Mouse (Mus musculus): Measurements from ENCODE around the gene G6pc3. TPM values are rescaled to one million over a fixed set of nuclear protein-coding genes. Genes with fewer than 3 reads are reported as not detected.
A peak's percentile ranks its signal among the peaks of the same experiment; 100 is the strongest.

G6pc3 gene
- polyA plus RNA-seq (2014; fragmentation: Nextera tagmentation; extraction: Ambion mirVana) = 30.0 and 35.3 TPM in 2 replicates

DNA sequence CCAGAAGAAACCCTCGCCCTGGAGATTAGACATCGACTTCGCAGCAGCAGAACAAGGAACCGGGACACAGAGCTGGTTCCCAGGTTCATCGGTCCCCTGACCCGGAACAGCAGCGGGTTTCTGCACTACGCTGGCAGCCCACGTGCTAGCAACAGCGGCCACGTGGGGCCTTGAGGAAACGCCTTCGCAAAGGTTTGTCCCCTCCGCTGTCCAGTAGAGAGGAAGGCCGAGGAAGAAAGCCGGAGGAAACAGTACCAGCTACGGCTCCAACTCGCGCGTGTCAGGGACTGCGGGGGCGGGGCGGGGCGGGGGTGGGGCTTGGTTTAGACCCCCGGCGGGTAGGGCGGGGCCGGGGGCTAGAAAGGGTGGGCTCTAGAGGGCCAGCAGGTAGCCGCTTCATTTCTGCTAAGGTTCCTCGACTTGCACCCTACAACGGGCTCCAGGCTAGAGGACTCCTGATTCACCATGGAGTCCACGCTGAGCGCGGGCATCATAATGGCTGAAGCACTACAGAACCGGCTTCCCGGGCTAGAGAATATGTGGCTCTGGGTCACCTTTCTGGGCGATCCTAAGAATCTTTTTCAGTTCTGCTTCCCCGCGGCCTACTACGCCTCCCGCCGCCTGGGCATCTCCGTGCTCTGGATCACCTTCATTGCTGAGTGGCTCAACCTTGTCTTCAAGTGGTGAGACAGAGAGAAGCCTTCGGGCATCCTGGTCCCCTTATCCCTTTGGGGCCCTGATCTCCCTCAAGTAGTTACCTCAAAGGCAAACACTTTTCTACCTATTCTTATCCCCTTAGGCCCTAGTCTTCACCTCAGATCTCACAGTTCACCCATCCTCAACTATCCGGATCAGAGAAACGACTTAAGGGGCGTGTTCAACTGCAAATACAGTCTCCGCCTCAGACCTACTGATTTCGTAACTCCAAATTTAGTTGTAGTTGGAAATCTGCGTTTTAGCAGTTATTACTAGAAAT lies at the start of gene G6pc3:
Gene G6pc3, plus strand, starts transcription at position 160 of the 976 bp plus-strand sequence.
- H3K9me3 ChIP-seq (ENCODE audit: control insufficient read depth, low read length) = no peaks in the 10 kb centered on the region
- H3K27me3 ChIP-seq (ENCODE audit: control insufficient read depth, insufficient read depth, low read length) = no peaks in the 10 kb centered on the region
- ATAC-seq (ENCODE audit: insufficient read depth, low FRiP score, low TSS enrichment) = peak; percentile 60; the same call in 1 of the 2 replicates
- peaks cover 7% of the 10 kb centered on the region; the same call in 1 of the 2 replicates for H3K4me1 ChIP-seq (ENCODE audit: control insufficient read depth, insufficient read depth, low read length)
- H3K9ac ChIP-seq (ENCODE audit: low read length) = peak within 1 kb of the TSS; percentile 71
- H3K36me3 ChIP-seq (ENCODE audit: control insufficient read depth, insufficient read depth, low read length) = peaks cover 3% of the 10 kb centered on the region; the same call in 1 of the 2 replicates
- H3K4me2 ChIP-seq (ENCODE audit: low read depth) = peak within 1 kb of the TSS; percentile 87
- peak within 1 kb of the TSS; percentile 58 for H3K4me3 ChIP-seq (ENCODE audit: low read depth, low read length)
- peak; percentile 88 for DNase-seq (ENCODE audit: low spot score)
- H3K27ac ChIP-seq (ENCODE audit: low read depth, low read length) = no peak within 1 kb of the TSS
- WGBS = 4% methylated on average over 49 of the region's 50 CpGs

DNA sequence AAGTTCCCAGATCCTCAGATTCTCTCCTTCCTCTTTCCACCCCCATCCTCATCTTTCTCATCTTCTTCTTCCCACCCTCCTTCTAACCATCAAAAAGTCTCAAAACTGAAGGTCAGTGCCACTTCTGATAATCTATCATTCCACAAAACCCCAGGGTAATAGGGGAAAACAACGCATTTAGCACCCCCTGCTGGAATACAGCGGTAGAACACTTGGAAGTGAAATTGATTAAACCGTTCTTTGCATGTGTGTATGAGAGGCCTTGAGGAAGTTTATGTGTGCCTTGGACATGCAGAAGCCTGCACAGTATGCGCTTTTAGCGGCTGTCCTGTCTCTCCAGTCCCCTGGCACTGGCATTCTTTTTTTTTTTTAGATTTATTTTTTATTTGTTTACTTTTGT lies 48.9 kb upstream of the G6pc3 start:
- H3K36me3 ChIP-seq (ENCODE audit: control insufficient read depth, insufficient read depth, low read length) = no peaks in the 10 kb centered on the region
- H3K4me3 ChIP-seq (ENCODE audit: low read depth, low read length) = no peak overlapping the region
- no peak overlapping the region for H3K4me2 ChIP-seq (ENCODE audit: low read depth)
- no peak overlapping the region for H3K27ac ChIP-seq (ENCODE audit: low read depth, low read length)
- WGBS = 4% methylated on average over 5 of the region's 5 CpGs
- H3K27me3 ChIP-seq (ENCODE audit: control insufficient read depth, insufficient read depth, low read length) = peaks cover 21% of the 10 kb centered on the region
- H3K9ac ChIP-seq (ENCODE audit: low read length) = no peak overlapping the region
- no peaks in the 10 kb centered on the region for H3K9me3 ChIP-seq (ENCODE audit: control insufficient read depth, low read length)
- DNase-seq (ENCODE audit: low spot score) (peak; percentile 52), ATAC-seq (ENCODE audit: insufficient read depth, low FRiP score, low TSS enrichment) (no peak)
- H3K4me1 ChIP-seq (ENCODE audit: control insufficient read depth, insufficient read depth, low read length) = no peaks in the 10 kb centered on the region

DNA sequence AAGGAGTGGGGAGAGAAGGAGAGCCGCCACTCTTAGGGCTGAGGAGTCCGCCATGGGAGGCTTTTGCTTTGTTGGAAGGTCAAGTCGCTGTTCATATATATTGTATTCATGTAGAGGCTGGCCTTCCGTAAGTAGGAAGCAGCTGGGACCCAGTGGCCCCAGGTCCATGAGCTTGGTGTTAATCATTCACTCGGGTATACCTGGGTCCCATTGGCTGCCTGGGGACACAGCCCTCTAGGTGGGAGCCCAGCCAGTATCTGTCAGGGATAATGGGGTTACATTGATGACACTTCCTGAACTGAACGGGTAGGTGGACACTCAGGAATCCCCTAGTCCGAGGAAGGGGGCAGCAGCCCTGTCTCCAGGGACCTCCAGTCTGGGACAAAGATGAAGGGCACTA lies 47.1 kb upstream of the G6pc3 start:
- WGBS = 72% methylated on average over 7 of the region's 7 CpGs
- no peak overlapping the region for H3K4me3 ChIP-seq (ENCODE audit: low read depth, low read length)
- H3K9me3 ChIP-seq (ENCODE audit: control insufficient read depth, low read length) = no peaks in the 10 kb centered on the region
- ATAC-seq (ENCODE audit: insufficient read depth, low FRiP score, low TSS enrichment) (no peak), DNase-seq (ENCODE audit: low spot score) (no peak)
- no peak overlapping the region for H3K4me2 ChIP-seq (ENCODE audit: low read depth)
- H3K27me3 ChIP-seq (ENCODE audit: control insufficient read depth, insufficient read depth, low read length) = peaks cover 40% of the 10 kb centered on the region
- no peaks in the 10 kb centered on the region; the same call in 1 of the 2 replicates for H3K4me1 ChIP-seq (ENCODE audit: control insufficient read depth, insufficient read depth, low read length)
- H3K36me3 ChIP-seq (ENCODE audit: control insufficient read depth, insufficient read depth, low read length) = no peaks in the 10 kb centered on the region
- H3K27ac ChIP-seq (ENCODE audit: low read depth, low read length) = no peak overlapping the region
- no peak overlapping the region for H3K9ac ChIP-seq (ENCODE audit: low read length)

DNA sequence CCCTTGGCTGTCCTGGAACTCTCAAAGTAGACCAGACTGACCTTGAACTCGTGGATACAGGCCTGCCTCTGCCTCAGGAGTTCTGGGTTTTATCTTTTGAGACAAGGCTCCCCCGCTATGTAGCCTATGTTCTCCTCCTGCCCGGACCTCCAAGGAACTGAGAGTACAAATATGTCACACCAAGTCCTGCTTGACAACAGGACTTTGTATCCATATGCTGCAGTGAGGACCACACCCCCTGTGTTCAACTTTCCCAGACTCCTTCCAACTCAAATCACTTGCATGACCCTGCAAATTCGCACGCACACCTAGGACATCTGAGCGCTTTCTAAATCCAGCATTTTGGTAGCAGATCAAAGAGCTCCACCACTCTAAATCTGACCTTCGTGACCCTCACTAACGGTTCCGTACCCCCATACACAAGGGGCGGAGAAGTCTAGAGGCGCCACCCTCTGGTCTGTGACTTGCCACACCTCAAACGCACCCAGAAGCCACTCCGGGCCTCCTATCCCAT lies 44.4 kb upstream of the G6pc3 start:
- Histone ChIP-seq H3K4me1 (ENCODE audit: control insufficient read depth, insufficient read depth, low read length) (no peaks in the 10 kb centered on the region; the same call in 1 of the 2 replicates), H3K9ac (ENCODE audit: low read length) (no peak overlapping the region), H3K27me3 (ENCODE audit: control insufficient read depth, insufficient read depth, low read length) (peaks cover 60% of the 10 kb centered on the region), H3K36me3 (ENCODE audit: control insufficient read depth, insufficient read depth, low read length) (no peaks in the 10 kb centered on the region), H3K4me3 (ENCODE audit: low read depth, low read length) (peak overlapping the region; percentile 24), H3K4me2 (ENCODE audit: low read depth) (peak overlapping the region; percentile 30), H3K27ac (ENCODE audit: low read depth, low read length) (no peak overlapping the region), H3K9me3 (ENCODE audit: control insufficient read depth, low read length) (no peaks in the 10 kb centered on the region)
- 24% methylated on average over 13 of the region's 13 CpGs for WGBS
- ATAC-seq (ENCODE audit: insufficient read depth, low FRiP score, low TSS enrichment) = no peak
- DNase-seq (ENCODE audit: low spot score) = no peak

DNA sequence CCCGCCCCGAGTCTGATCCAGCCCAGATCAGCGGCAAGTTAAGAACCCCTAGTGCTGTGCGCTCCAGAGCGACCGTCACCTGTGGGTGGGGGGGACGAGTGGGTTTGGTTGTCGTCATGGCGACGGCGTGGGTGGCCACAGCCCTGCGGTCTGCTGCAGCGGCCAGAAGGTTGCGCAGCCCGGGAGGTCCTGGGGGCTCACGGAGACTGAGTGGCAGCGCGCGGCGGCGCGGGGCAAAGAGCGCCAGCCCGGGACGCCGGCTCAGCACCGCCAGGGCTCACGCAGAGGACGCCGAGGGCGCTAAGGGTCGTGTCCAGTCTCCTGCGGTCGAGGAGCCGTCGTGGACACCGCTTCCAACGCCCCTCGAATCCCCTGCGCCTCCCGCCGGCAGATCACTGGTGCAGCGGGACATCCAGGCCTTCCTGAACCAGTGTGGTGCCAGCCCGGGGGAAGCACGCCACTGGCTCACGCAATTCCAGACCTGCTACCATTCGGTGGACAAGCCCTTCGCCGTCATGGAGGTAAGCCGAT lies 43.9 kb upstream of the G6pc3 start, which contains the start of gene Nags:
Gene Nags, plus strand, starts transcription at position 43 of the 531 bp plus-strand sequence.
- no peak for DNase-seq (ENCODE audit: low spot score)
- peaks cover 60% of the 10 kb centered on the region for H3K27me3 ChIP-seq (ENCODE audit: control insufficient read depth, insufficient read depth, low read length)
- H3K9ac ChIP-seq (ENCODE audit: low read length) = no peak within 1 kb of the TSS
- peak within 1 kb of the TSS; percentile 24 for H3K4me3 ChIP-seq (ENCODE audit: low read depth, low read length)
- no peaks in the 10 kb centered on the region for H3K36me3 ChIP-seq (ENCODE audit: control insufficient read depth, insufficient read depth, low read length)
- H3K27ac ChIP-seq (ENCODE audit: low read depth, low read length) = no peak within 1 kb of the TSS
- H3K4me1 ChIP-seq (ENCODE audit: control insufficient read depth, insufficient read depth, low read length) = no peaks in the 10 kb centered on the region; the same call in 1 of the 2 replicates
- no peak for ATAC-seq (ENCODE audit: insufficient read depth, low FRiP score, low TSS enrichment)
- WGBS = 2% methylated on average over 50 of the region's 50 CpGs
- peak within 1 kb of the TSS; percentile 30 for H3K4me2 ChIP-seq (ENCODE audit: low read depth)
- no peaks in the 10 kb centered on the region for H3K9me3 ChIP-seq (ENCODE audit: control insufficient read depth, low read length)

DNA sequence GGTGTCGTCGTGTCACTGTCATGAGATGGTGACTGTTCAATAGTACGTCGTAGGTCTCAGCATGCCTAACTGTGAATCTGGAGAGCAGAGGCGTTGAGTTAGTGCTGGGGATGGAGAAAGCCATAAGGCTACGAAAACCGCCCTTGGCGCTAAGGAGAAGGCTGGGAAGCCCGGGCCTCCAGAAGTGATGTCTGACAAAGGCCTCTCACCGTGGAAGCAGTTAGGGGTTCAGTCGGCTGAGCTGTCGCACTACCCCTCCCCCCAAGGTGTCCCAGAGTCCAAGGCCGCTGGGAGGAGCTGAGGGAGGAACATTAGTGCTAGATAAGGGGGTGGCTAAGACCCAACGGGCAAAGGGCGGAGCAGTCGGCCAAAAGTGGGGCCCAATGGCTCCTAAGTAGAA lies 43.4 kb upstream of the G6pc3 start:
- no peaks in the 10 kb centered on the region for H3K9me3 ChIP-seq (ENCODE audit: control insufficient read depth, low read length)
- no peaks in the 10 kb centered on the region for H3K36me3 ChIP-seq (ENCODE audit: control insufficient read depth, insufficient read depth, low read length)
- no peaks in the 10 kb centered on the region; the same call in 1 of the 2 replicates for H3K4me1 ChIP-seq (ENCODE audit: control insufficient read depth, insufficient read depth, low read length)
- ATAC-seq (ENCODE audit: insufficient read depth, low FRiP score, low TSS enrichment) (no peak), DNase-seq (ENCODE audit: low spot score) (no peak)
- H3K27me3 ChIP-seq (ENCODE audit: control insufficient read depth, insufficient read depth, low read length) = peaks cover 60% of the 10 kb centered on the region
- no peak overlapping the region for H3K4me3 ChIP-seq (ENCODE audit: low read depth, low read length)
- WGBS = 3% methylated on average over 16 of the region's 16 CpGs
- no peak overlapping the region for H3K27ac ChIP-seq (ENCODE audit: low read depth, low read length)
- no peak overlapping the region for H3K4me2 ChIP-seq (ENCODE audit: low read depth)
- H3K9ac ChIP-seq (ENCODE audit: low read length) = no peak overlapping the region

DNA sequence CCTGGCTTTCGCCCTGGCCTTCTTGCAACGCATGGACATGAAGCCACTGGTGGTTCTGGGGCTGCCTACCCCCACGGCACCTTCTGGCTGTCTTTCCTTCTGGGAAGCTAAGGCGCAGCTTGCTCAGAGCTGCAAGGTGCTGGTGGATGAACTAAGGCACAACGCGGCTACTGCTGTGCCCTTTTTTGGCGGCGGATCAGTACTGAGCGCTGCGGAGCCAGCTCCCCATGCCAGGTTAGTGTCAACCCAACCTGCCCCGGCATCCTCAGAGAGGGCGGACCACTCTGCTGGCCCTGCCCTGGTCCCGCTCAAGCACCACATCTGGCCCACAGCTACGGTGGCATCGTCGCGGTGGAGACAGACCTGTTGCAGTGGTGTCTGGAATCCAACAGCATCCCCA lies 42.9 kb upstream of the G6pc3 start:
- Histone ChIP-seq H3K27me3 (ENCODE audit: control insufficient read depth, insufficient read depth, low read length) (peaks cover 60% of the 10 kb centered on the region), H3K9ac (ENCODE audit: low read length) (no peak overlapping the region), H3K36me3 (ENCODE audit: control insufficient read depth, insufficient read depth, low read length) (no peaks in the 10 kb centered on the region), H3K9me3 (ENCODE audit: control insufficient read depth, low read length) (no peaks in the 10 kb centered on the region), H3K27ac (ENCODE audit: low read depth, low read length) (no peak overlapping the region), H3K4me1 (ENCODE audit: control insufficient read depth, insufficient read depth, low read length) (no peaks in the 10 kb centered on the region; the same call in 1 of the 2 replicates), H3K4me2 (ENCODE audit: low read depth) (no peak overlapping the region), H3K4me3 (ENCODE audit: low read depth, low read length) (no peak overlapping the region)
- DNase-seq (ENCODE audit: low spot score) (no peak), ATAC-seq (ENCODE audit: insufficient read depth, low FRiP score, low TSS enrichment) (no peak)
- 9% methylated on average over 17 of the region's 17 CpGs for WGBS

DNA sequence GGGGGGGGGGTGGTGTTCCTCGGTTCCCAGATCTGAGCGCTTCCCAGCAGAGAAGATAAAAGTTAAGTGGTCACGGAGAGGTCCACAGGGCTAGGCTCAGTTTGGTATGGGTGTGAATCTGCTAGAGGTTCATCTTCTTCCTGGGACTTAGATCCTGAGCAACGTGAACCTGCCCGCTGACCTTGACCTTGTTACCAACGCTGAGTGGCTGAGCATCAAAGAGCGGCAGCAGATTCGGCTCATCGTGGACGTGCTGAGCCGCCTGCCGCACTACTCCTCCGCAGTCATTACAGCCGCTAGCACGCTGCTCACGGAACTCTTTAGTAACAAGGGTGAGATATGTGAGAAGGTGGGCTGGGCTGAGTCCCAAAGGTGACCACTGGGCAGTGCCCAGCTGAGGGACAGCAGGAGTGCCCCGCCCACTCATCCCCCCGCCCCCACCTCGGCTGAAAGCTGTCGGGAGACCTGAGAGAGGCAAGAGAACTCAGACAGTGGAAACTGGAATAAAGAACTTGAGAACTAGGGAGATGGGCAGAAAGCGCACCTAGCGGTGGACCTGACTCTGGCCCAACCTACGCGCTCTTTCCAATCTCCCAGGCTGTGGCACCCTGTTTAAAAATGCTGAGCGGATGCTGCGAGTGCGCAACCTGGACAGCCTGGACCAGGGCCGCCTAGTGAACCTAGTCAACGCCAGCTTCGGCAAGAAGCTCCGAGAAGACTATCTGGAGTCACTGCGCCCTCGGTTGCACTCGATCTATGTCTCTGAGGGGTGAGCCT lies 42.0 kb upstream of the G6pc3 start:
- no peak for DNase-seq (ENCODE audit: low spot score)
- H3K4me2 ChIP-seq (ENCODE audit: low read depth) = no peak overlapping the region
- peaks cover 60% of the 10 kb centered on the region for H3K27me3 ChIP-seq (ENCODE audit: control insufficient read depth, insufficient read depth, low read length)

More for the DNA sequence above, 42.0 kb upstream of the G6pc3 start:
- no peaks in the 10 kb centered on the region; the same call in 1 of the 2 replicates for H3K4me1 ChIP-seq (ENCODE audit: control insufficient read depth, insufficient read depth, low read length)
- no peak overlapping the region for H3K4me3 ChIP-seq (ENCODE audit: low read depth, low read length)
- no peaks in the 10 kb centered on the region for H3K9me3 ChIP-seq (ENCODE audit: control insufficient read depth, low read length)
- 17% methylated on average over 34 of the region's 34 CpGs for WGBS
- ATAC-seq (ENCODE audit: insufficient read depth, low FRiP score, low TSS enrichment) = no peak
- no peak overlapping the region for H3K9ac ChIP-seq (ENCODE audit: low read length)
- H3K27ac ChIP-seq (ENCODE audit: low read depth, low read length) = no peak overlapping the region
- H3K36me3 ChIP-seq (ENCODE audit: control insufficient read depth, insufficient read depth, low read length) = no peaks in the 10 kb centered on the region
